Mouse (Mus musculus) MN1 (cell line): Measurements from ENCODE around the gene Ntan1.
"Not testable (repeated sequence)": the region's sequence is repeated elsewhere in the genome, so short reads cannot be mapped to it uniquely, and the experiment has no call there.

Experiments
- DNase-seq: peaks from one replicate; pipeline ENCODE4 v3.0.0-alpha.2; 2016; ENCODE audit warnings: low spot score

Gene Ntan1

DNA sequence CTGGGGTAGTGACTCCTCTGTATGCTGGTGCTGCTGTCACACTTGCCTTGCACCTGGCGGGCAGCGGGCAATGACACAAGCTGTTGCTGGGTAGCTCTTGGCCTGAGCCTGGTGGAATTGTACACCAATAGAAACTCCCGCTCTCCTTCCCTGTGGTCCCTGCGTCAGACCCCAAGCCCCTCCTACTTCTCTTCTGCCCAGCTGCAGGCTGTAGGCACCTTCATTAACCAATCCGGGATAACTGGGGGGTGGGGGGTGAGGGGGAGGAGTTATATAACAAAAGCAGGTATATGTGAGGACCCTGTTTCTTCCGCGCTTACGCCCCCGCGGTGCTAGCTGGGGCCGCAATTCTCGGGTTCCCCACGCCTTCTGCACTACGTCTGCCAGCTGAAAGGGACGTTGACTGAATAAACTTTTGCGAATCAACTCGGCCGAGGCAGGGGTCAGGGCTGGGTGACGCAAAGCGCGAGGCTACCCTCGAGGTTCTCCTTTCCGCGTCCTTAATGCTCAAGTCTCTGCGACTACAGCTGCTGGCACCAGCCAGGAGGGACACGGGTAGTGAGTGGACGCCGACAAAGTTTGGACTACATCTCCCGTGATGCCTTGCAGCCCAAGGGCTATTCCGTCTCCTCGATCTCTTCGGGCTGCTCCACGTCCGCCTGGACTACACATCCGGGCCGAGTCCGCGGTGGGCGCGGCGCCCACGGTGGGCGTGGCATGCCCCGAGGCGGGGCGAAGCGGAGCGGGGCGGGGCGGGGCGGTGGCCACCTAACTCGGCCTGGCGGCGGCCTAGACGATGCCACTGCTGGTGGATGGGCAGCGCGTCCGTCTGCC, at the start of gene Ntan1:
TSS of gene Ntan1 (plus strand) at position 286 of the 834 bp plus-strand sequence.
- peak; percentile 97 for DNase-seq

DNA sequence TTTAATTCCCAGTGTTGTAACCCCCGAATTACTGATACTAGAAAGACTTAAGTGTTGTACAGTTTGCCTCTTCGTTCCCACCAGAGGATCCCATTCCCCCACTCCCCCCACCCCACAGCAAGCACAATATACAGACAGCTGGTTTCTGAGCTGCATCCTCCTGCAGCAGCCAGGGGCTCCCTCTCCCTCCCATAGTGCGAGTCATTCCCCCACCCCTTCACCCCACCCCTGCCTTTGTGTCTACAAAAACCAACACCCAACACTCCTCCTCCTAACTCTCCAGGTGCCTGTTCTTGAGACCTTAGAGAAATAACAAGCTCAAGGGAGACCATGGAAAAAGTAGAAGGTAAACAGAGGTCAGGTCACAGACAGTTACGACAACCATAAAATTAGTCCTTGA, 47.0 kb upstream of the Ntan1 start:
- not testable (repeated sequence) for DNase-seq

DNA sequence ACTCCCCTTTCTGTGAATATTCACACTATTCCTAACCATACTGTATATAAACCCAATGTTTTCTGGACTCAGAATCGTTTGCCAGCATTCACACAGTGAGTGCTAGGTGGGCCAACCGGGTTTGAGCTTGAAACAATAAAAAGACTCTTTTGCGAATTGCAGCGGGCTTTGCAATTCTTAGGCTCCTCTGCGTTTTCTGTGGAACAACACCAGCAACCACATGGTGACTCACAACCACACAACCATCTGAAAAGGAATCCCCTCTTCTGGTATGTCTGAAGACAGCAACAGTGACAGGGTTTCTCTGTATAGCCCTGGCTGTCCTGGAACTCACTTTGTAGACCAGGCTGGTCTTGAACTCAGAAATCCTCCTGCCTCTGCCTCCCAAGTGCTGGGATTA, 46.6 kb upstream of the Ntan1 start:
- DNase-seq = not testable (repeated sequence)

DNA sequence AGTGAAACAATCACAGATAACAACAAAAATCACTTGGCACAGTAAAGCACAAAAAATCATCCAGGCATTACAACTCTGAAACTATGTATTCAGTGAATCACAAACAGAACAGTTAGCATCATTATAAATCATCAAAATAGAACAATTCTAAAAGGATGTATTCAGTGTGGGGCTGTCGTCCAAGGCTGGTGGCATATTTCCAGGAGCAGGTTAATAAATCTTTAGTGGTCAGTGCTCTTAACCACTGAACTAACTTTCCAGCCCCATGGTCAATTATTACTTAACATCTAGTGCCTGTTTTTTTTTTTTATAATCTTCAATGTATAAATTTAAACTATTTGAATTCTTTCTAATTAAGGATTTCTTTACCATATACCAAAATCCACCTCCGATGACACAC, 44.6 kb upstream of the Ntan1 start:
- DNase-seq = not testable (repeated sequence)

DNA sequence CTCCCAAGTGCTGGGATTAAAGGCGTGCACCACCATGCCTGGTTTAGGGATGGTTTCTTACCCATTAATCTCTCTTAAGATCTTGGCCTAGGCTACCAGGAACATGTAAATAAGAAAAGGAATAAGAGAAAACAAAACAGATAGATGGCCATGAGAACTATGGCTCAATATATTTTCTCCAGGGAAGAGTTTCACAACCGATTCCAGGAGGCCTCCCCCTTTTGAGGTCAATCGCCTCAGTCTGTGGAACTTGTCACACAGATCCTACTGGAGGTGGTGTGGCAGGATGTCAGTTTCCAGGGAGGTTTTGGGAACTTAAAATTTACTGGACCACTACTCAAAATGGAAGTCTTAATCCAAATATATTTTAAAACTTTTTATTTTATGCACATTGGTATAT, 44.0 kb upstream of the Ntan1 start:
- DNase-seq = not testable (repeated sequence)

DNA sequence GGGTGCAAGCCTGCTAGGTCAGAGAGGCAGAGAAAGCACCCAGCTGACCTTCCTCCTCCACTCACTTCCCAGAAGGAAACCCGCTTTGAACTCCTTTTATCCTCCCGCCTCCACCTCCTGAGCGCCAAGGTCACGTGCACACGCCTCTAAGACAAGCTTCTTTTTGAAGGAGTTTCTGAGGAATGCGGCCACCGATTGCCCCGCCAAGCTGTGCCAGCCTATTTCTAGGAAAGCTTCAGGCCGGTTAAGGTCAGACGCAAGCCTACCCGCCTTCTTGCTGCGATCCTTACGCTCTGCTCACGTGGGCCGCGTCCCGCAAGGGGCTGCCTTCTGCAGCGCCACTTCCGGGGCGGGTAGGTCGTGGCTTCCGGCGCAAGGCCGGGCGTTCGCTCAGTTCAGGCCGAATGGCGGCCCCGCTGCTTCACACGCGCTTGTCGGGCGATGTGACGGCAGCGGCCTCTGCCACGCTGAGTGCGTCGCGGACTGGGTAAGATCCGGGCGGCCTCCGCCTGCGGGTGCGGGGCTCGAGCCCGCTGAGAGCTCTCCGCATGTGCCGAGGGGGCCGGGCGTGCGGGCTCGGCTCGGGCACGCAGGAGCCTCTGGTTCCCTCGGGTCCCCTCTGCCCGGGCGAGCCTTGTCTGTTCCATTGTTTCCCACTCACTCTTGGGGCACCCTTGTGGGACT, 38.1 kb upstream of the Ntan1 start, which contains the start of gene Rrn3:
TSS of gene Rrn3 (plus strand) at position 356 of the 684 bp plus-strand sequence.
- peak; percentile 92 for DNase-seq

DNA sequence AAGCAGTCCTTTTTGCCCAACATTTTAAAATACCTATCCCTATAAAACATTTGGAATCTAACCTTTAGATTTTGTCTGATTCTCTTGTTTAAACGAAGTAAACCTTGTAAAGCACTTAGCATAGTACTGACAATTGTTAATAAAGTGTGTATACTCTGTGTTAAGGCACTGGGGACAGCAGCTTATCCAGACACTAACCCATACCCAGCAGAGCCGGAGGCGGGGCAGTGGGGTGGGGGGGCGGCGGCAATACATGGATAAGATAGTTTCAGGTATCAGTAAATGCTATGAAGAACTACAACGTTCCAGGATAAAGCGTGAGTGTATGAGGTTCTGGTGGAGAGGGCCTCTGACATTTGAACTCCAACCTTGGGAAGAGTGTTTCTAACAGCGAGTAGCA, 37.4 kb upstream of the Ntan1 start:
- no peak for DNase-seq

DNA sequence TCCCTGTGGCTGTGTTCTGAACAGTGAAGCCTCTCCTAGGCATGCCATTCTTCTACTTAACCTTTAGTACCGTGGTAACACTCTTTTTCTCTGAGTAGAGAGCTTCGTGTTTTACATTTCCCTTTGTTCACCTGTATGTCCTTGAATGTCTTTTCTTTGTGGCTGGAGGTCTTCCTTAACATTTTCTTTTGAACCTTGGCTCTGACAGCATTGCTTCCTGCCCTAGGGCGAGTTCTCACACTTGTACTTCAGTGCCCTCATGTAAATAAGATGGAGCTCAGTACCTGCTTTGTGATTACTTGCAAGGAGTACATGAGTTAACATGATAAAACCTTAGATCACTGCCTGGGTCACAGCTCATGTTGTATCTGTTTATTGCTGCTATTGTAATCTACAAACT, 32.7 kb upstream of the Ntan1 start:
- no peak for DNase-seq

DNA sequence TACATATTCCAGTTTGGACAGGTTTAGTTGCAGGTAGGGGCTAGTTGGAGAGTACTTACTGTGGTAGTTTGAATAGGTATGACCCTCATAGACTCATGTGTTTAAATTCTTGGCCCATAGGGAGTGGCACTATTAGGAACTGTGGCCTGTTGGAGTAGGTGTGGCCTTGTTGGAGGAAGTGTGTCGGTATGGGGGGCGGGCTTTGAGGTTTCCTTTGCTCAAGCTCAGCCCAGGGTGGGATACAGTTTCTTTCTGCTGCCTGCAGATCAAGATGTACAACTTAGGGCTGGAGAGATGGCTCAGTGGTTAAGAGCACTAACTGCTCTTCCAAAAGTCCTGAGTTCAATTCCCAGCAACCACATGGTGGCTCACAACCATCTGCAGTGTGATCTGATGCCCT, 25.2 kb upstream of the Ntan1 start:
- not testable (repeated sequence) for DNase-seq

DNA sequence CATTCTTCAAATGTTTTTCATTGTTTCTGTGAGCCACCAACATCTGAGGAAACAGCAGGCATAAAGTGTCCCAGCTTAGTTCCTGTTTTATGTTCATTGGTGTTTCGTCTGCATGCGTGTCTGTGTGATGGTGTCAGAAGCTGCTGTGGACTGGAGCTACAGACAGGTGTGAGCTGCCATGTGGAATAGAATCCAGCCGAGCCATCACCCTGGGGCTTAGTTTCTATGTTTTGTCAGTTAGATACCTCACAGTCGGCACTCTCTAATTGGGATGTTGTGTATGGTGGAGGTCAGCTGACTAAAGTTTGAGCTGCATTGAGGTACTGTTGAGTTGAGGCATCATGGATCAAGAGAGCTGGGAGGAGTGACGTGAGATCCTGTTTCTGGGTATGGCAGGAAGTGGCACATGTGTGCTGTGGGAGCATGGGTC, 21.9 kb upstream of the Ntan1 start:
- DNase-seq = no peak

DNA sequence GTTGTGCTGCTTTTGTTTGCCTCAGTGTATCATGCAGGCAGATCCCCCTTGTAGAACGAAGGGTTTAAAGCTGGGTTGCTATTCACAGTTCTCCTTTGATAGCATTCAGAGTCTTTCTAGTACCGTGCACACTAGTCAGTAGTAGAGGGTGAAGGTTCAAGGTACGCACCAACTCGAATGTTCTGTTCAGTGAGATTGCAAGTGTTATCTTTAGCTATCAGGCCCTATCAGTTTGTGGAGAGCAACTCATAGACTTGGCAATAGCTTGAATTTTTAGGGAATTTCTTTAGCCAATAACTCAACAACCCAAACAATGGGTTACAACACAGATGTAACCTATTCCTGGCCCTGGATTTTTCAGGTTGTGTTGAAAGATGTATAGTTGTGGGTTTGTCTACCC, 17.4 kb upstream of the Ntan1 start:
- no peak for DNase-seq

DNA sequence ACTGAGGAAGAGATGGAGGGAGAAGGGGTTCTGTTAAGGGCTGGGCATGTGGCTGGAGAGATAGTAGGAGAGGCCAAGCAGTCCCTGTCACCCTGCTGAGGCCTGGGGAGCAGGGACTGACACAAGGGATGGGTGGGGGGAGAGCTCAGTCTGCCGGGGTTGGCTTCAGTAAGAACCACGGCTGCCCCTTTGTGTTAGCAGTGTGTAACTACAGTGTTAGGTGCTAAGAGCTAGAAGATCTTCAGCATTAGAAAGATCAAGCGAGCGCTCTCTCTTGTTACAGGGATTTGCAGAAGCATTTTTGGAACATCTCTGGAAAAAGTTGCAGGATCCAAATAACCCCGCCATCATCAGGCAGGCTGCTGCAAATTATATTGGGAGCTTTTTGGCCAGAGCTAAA, 14.0 kb upstream of the Ntan1 start:
- DNase-seq = no peak

DNA sequence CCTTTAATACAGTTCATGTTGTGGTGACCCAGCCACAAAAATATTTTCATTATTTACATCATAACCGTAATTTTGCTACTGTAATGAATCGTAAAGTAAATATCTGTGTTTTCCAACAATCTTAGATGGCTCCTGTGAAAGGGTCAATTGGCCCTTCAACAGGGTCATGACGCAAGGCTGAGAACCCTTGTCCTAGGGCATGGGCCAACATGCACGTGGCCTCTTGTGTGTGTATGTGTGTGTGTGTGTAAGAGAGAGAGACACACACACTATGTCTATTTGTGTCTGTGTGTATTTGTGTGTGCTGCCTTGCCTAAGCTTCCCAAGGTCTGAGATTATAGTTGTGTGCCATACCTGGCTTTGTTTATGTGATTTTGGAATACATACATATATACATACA, 11.0 kb upstream of the Ntan1 start:
- DNase-seq = no peak

DNA sequence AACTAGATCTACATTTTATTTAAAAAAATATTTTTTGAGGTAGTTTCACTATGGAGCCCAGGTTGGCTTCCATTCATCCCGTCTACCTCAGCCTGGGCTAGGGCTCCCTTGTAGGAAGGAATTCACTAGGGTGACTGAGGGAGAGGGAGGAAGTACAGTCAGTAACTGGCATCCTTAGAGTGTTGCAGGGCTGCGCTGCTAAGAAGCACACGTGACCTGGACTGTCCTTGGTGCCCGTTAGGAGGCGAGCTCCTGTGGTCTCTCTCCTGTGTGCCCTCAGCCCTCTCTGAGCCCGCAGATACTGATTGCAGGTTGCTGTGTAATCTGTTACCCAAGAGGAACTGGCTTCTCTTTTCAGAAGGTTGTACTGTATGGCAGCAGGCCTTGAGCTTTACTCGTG, 10.2 kb upstream of the Ntan1 start:
- DNase-seq = peak; percentile 46

DNA sequence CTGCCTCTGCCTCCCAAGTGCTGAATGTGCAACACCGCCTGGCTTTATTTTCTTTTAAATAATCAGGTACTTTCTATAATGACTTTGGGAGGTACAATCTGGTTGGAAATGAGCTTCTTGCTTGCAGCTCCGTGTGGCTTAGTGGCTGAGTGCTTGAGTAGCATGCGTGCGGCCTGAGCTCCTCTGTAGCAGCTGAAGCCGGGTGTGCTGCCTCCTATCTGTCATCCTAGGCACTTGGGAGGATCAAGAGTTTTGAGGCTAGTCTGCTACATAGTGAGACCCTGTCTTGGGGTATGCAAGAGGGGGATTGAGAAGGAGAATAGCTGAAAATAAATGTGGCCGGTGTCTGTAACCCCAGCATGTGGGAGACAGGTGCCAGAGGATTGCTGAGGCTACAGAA, 6.5 kb upstream of the Ntan1 start:
- DNase-seq = no peak

DNA sequence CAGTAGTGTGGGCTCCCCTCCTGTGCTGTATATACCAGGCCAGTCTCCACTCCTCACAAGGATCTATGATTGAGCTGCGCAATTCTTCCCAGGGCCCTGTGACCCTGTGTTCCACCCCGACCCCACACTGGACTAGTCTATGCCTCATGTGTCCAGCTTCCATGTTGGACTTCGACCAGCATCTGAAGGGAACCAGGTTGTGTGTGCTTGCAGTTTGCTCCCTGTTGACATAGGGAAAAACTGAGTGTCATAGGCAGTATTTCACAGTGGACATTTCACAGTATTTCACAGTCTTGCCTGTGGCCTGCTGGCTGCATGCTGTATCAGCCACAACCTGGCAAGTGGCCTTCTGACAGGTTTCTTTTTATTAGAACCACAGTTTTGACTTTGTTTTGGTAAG, 5.4 kb upstream of the Ntan1 start:
- no peak for DNase-seq

DNA sequence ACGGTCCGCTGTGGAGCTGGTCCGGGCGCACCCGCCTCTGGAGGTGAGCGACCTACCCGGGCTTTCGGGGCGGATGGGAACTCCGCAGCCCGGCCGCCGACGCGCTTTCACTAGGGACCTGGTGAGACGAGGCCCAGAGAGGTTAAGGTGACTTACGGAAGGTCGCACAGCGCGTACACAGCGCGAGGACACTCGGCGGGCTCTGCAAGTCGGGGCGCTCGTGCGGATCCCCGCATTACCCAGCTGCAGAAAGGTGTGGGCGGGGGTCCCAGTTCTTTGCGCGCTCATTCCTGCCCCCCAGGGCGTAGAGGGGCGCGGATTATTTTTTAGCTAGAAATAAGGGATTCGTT, 724 bp downstream of the Ntan1 start:
- no peak for DNase-seq

DNA sequence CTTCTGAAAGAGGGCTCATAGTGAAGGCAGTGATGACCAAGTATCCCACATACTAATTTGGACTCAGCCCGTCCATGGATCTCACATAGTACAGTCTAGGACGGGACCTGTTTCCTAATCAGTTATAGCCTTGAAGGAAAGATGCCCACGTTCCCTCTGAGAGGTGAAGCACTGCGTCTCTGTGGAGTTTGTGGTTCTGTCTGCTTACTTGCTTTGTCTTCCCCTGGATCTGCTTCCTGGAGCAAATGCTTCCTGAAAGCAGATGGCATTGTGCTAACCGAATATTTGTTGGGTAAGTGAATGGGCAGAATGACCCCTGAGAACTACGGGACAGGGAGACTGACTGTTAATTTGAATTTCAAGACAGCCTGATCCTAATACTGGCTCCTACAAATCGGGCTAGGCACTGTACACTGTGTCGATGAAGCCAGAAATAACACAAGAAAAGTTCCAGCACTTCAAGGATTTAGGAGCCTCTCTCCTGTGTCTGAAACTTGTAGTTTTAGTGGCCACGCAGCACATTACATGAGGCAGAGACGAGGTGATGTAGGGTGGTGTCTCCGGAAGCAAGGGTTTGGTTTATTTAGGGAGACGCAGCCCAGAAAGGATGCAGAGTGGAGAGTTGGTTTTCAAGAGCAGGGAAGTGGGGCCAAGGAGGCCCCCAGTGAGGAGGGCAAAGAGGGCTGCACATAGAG, 1.3 kb downstream of the Ntan1 start:
- DNase-seq = peak; percentile 15

DNA sequence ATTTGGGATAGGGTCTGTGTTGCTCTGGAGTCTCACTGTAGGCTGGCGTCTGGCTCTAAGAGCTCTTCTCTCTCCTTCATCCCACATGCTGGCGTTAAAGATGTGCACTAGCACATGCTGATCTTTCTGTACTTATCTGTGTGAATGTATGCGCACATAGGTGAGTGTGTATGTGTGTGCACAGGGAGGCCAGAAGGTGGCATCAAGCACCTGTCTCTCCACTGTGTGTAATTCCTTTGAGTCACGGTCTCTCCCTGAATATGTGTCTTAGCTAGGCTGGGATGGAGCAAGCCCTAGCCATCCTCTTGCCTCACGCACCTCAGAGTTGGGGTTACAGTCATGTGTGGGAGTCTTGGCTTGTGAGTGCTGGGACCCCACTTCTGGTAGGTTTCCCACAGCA, 2.1 kb downstream of the Ntan1 start:
- no peak for DNase-seq

DNA sequence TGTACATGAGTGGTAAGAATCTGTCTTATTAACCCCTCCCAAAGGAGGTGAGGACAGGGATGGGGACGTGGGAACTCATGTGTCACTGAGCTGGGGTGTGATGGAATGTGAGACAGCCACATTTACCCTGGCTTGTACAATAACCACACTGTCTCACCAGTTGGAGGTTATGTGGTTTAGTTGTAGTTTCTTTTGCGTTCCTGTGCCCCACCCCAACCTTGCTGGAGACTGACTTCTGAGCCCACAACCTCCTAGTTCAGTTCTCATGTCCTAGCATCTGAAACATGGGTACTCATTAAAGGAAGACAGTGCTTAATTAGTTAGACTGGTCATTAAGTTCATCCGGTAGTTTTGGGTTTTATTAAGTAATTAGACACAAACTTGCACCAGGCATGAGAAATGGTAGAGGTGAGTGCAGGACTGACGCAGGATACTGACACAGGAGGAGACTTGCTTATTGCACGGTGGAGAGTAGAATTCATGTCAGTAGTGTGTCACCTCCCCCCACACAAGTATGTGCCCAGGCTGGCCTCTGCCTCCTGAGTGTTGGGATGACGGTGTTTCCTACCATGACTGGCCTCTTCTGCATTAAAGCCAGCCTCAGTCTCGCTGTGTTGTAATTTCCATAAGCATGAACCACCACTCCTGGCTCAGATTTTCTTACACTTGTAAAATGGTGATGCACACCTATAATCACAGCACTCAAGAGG, 7.3 kb downstream of the Ntan1 start:
- no peak for DNase-seq

DNA sequence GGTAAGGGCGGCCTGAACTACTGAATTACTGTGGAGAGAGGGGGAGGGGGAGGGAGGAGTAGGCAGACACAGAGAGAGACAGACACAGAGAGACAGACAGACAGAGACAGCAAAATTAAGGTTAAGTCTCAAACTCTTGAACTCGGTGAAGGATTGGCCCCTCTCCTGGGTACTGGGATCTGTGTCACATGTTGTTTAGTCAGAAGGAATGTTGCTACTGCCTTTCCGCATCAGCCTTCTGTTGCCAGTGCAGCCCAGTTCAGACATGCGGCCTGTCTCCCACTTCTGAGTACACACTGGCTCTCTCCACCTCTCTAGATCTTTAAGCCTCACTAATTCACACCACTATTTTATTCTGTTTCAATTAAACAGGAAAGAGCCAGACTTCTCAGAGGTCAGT, 7.9 kb downstream of the Ntan1 start:
- DNase-seq = no peak

DNA sequence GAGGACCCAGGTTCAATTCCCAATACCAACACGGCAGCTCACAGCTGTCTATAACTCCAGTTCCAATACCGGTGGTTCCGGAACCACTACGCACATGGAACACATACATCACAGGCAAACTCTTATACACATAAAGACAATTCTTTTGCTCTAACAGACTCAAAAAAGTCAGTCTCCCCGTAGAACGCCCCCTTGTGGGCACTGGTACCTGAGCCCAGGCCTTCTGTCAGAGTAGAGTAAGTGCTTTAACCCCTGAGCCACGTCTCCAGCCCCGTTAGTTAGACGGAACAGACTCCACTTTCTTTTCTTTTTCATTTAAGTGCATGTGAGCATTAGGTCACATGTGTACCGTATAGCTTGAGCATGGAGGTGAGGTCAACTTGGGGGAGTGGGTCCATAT, 11.8 kb downstream of the Ntan1 start:
- DNase-seq = no peak
